Mouse (Mus musculus) forebrain, embryonic 14.5 days (tissue): Measurements from ENCODE around the gene Zkscan17. TPM values are rescaled to one million over a fixed set of nuclear protein-coding genes. Genes with fewer than 3 reads are reported as not detected.

Experiments used
- ATAC-seq: fragments of 200-750 bp; cut with Nextera tagmentation; 2 replicates; pipeline ENCODE4 v1.8.0; 2017; ENCODE audit warnings: mild to moderate bottlenecking, moderate library complexity
- DNase-seq: peaks from one replicate; pipeline ENCODE4 v3.0.0-alpha.2; 2015; ENCODE audit warnings: low spot score
- H3K27ac ChIP-seq: fragments of 300-500 bp; sonication (generic); 2 replicates; pipeline ENCODE4 v1.5.1; 2014; ENCODE audit warnings: low read depth, mild to moderate bottlenecking, control low read depth, low read length, moderate library complexity
- H3K27me3 ChIP-seq: fragments of 300-500 bp; sonication (generic); replicated peaks from 2 replicates; pipeline ENCODE4 v1.6.1; 2014; ENCODE audit warnings: low read length, control low read depth, mixed read lengths; ENCODE audit not compliant: control insufficient read depth, insufficient read depth
- H3K36me3 ChIP-seq: fragments of 300-500 bp; sonication (generic); 2 replicates; pipeline ENCODE4 v1.6.1; 2014; ENCODE audit warnings: low read length, control low read depth; ENCODE audit not compliant: control insufficient read depth, insufficient read depth
- H3K4me1 ChIP-seq: fragments of 300-500 bp; sonication (generic); 2 replicates; pipeline ENCODE4 v1.6.1; 2014; ENCODE audit warnings: antibody characterized with exemption, low read length, control low read depth; ENCODE audit not compliant: control insufficient read depth, insufficient read depth
- H3K4me2 ChIP-seq: fragments of 300-500 bp; sonication (generic); 2 replicates; pipeline ENCODE4 v1.6.1; 2014; ENCODE audit warnings: mild to moderate bottlenecking, control low read depth, low read length
- H3K4me3 ChIP-seq: fragments of 300-500 bp; sonication (generic); 2 replicates; pipeline ENCODE4 v1.5.1; 2014; ENCODE audit warnings: low read depth, low read length, control low read depth
- H3K9ac ChIP-seq: fragments of 300-500 bp; sonication (generic); 2 replicates; pipeline ENCODE4 v1.6.1; 2014; ENCODE audit warnings: mild to moderate bottlenecking, low read length, control low read depth, moderate library complexity
- H3K9me3 ChIP-seq: fragments of 300-500 bp; sonication (generic); replicated peaks from 2 replicates; pipeline ENCODE4 v1.6.1; 2016; ENCODE audit warnings: low read length, control low read depth, mixed read lengths; ENCODE audit not compliant: control insufficient read depth
- WGBS: fragments of 180-500 bp; shearing (Covaris S2); extraction: QIAGEN DNeasy Blood & Tissue Kit; methylation state at CpG from one replicate; pipeline ENCODE4 v1.1.7; 2014; 5-methylcytosine and 5-hydroxymethylcytosine counted together
- polyA plus RNA-seq: library from polyadenylated mRNA; unstranded; fragments of >200 nt; fragmentation: Nextera tagmentation; extraction: Ambion mirVana; gene quantifications from 2 replicates; pipeline ENCODE4 v1.2.1, GENCODE M21; 2014

Zkscan17 gene
- polyA plus RNA-seq, 1 experiment from 2014 or later: 11.4 TPM

GRCm38 (mm10) chr11:59530870-59531535, 4.5 kb upstream of the Zkscan17 start:
- Histone ChIP-seq H3K4me1 (no peaks in the 10 kb centered on the region), H3K27ac (0 out of 2 replicates have a peak overlapping the region, but pooled peaks have one; percentile 36), H3K9me3 (no peaks in the 10 kb centered on the region), H3K36me3 (no peaks in the 10 kb centered on the region), H3K9ac (no peak overlapping the region), H3K4me2 (no peak overlapping the region), H3K27me3 (no peaks in the 10 kb centered on the region), H3K4me3 (no peak overlapping the region)
- WGBS: 63% methylated on average over 6 of the region's 6 CpGs
- ATAC-seq: peak; percentile 48; the same call in 1 of the 2 replicates
- DNase-seq: peak; percentile 17

- no peak for ATAC-seq
- DNase-seq: no peak
- Histone ChIP-seq H3K4me1 (no peaks in the 10 kb centered on the region), H3K27ac (no peak overlapping the region), H3K36me3 (no peaks in the 10 kb centered on the region), H3K9ac (no peak overlapping the region), H3K9me3 (no peaks in the 10 kb centered on the region), H3K27me3 (no peaks in the 10 kb centered on the region), H3K4me3 (no peak overlapping the region), H3K4me2 (no peak overlapping the region)
- 95% methylated on average over 5 of the region's 5 CpGs for WGBS
Measured at GRCm38 (mm10) chr11:59530221-59530620, 3.7 kb upstream of the Zkscan17 start.

- 10% methylated on average over 10 of the region's 10 CpGs for WGBS
- Histone ChIP-seq H3K36me3 (no peaks in the 10 kb centered on the region), H3K27me3 (no peaks in the 10 kb centered on the region), H3K27ac (no peak overlapping the region), H3K4me1 (no peaks in the 10 kb centered on the region), H3K4me3 (no peak overlapping the region), H3K9ac (no peak overlapping the region), H3K9me3 (no peaks in the 10 kb centered on the region), H3K4me2 (no peak overlapping the region)
- ATAC-seq (peak; percentile 44; the same call in 1 of the 2 replicates), DNase-seq (peak; percentile 91)
Measured at GRCm38 (mm10) chr11:59525237-59525636, 1.3 kb downstream of the Zkscan17 start.

GRCm38 (mm10) chr11:59524150-59524549, 2.4 kb downstream of the Zkscan17 start:
- Histone ChIP-seq H3K4me2 (no peak overlapping the region), H3K9me3 (no peaks in the 10 kb centered on the region), H3K9ac (no peak overlapping the region), H3K27ac (no peak overlapping the region), H3K4me1 (no peaks in the 10 kb centered on the region), H3K4me3 (no peak overlapping the region), H3K27me3 (no peaks in the 10 kb centered on the region), H3K36me3 (no peaks in the 10 kb centered on the region)
- WGBS: 96% methylated on average over 2 of the region's 2 CpGs
- ATAC-seq: no peak
- no peak for DNase-seq

GRCm38 (mm10) chr11:59519741-59520495, 6.6 kb downstream of the Zkscan17 start:
- no peak overlapping the region for H3K4me3 ChIP-seq
- 68% methylated on average over 6 of the region's 6 CpGs for WGBS
- no peaks in the 10 kb centered on the region for H3K36me3 ChIP-seq
- H3K4me1 ChIP-seq: no peaks in the 10 kb centered on the region
- no peak overlapping the region for H3K9ac ChIP-seq
- H3K9me3 ChIP-seq: no peaks in the 10 kb centered on the region
- H3K27ac ChIP-seq: no peak overlapping the region
- no peak overlapping the region for H3K4me2 ChIP-seq
- no peaks in the 10 kb centered on the region for H3K27me3 ChIP-seq
- ATAC-seq: no peak
- DNase-seq: no peak

- no peaks in the 10 kb centered on the region for H3K27me3 ChIP-seq
- H3K27ac ChIP-seq: no peak overlapping the region
- no peak for ATAC-seq
- no peak overlapping the region for H3K9ac ChIP-seq
- H3K4me3 ChIP-seq: no peak overlapping the region
- H3K4me1 ChIP-seq: no peaks in the 10 kb centered on the region
- no peak overlapping the region for H3K4me2 ChIP-seq
- no peaks in the 10 kb centered on the region for H3K9me3 ChIP-seq
- no peaks in the 10 kb centered on the region for H3K36me3 ChIP-seq
- no peak for DNase-seq
- 71% methylated on average over 10 of the region's 10 CpGs for WGBS
Measured at GRCm38 (mm10) chr11:59518226-59518625, 8.3 kb downstream of the Zkscan17 start.

- H3K27me3 ChIP-seq: no peaks in the 10 kb centered on the region
- no peak overlapping the region for H3K4me2 ChIP-seq
- ATAC-seq (no peak), DNase-seq (no peak)
- H3K27ac ChIP-seq: no peak overlapping the region
- WGBS: 90% methylated on average over 1 of the region's 1 CpGs
- no peak overlapping the region for H3K9ac ChIP-seq
- H3K4me3 ChIP-seq: no peak overlapping the region
- H3K4me1 ChIP-seq: no peaks in the 10 kb centered on the region
- H3K36me3 ChIP-seq: no peaks in the 10 kb centered on the region
- H3K9me3 ChIP-seq: no peaks in the 10 kb centered on the region
Measured at GRCm38 (mm10) chr11:59517441-59517840, 9.1 kb downstream of the Zkscan17 start.

GRCm38 (mm10) chr11:59514789-59515188, 11.8 kb downstream of the Zkscan17 start:
- Histone ChIP-seq H3K9me3 (no peaks in the 10 kb centered on the region), H3K27me3 (no peaks in the 10 kb centered on the region), H3K9ac (no peak overlapping the region), H3K4me3 (no peak overlapping the region), H3K4me1 (no peaks in the 10 kb centered on the region), H3K27ac (no peak overlapping the region), H3K4me2 (no peak overlapping the region), H3K36me3 (peaks cover 13% of the 10 kb centered on the region)
- DNase-seq: no peak
- no peak for ATAC-seq
- WGBS: 66% methylated on average over 3 of the region's 3 CpGs

GRCm38 (mm10) chr11:59514381-59514780, 12.2 kb downstream of the Zkscan17 start:
- 64% methylated on average over 6 of the region's 6 CpGs for WGBS

More at GRCm38 (mm10) chr11:59514381-59514780, 12.2 kb downstream of the Zkscan17 start:
- Histone ChIP-seq H3K4me1 (no peaks in the 10 kb centered on the region), H3K9me3 (no peaks in the 10 kb centered on the region), H3K4me3 (no peak overlapping the region), H3K9ac (no peak overlapping the region), H3K27ac (no peak overlapping the region), H3K36me3 (peaks cover 13% of the 10 kb centered on the region), H3K4me2 (no peak overlapping the region), H3K27me3 (no peaks in the 10 kb centered on the region)
- DNase-seq: no peak
- ATAC-seq: no peak
